Comparison of ENCODE assay signal across 20 mouse cellular contexts in the genomic region with DNA sequence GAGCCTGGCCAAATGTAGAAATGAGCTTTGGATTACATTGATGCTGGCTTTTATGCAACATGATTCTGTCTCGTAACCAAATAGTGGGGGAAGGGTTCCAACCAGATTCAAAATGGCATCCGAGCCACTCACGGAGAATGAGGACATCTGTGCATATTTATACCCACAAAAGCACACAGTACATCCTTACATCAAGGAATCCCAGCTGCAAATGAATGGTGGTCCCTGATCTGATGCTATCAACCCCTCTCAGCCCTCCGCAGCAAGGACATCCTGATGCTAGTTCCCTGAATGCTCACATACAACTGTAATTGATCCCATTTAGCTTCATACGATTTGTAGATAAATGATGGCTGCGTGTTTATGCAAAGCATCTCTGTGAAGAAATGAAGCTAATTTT.
DNase-seq lines count a peak whose midpoint lies in the region; ATAC-seq and TF ChIP-seq lines count a peak whose summit lies in the region.
"Had no signal": no experiment of that assay in that cellular context is flagged by ENCODE, and none has a peak within 500 bp of the region (broad histone marks: within the 10 kb centered on the region; RNA-seq: fewer than 3 reads in every experiment).

No protein-coding gene starts in this region.

- no peak overlapping the region for H3K9ac ChIP-seq in forebrain, embryonic 14.5 days (ENCODE audit: low read length)
- H3K9ac ChIP-seq in hindbrain, embryonic 14.5 days: no peak overlapping the region
- H3K9ac ChIP-seq in hindbrain, embryonic 12.5 days: no peak overlapping the region
- no peak overlapping the region for H3K9ac ChIP-seq in forebrain, postnatal 0 days
- H3K9ac ChIP-seq: embryonic facial prominence, embryonic 12.5 days; embryonic facial prominence, embryonic 15.5 days; intestine, embryonic 15.5 days had no signal

- H3K9me3 ChIP-seq in forebrain, embryonic 14.5 days (replicated peaks; ENCODE audit: control insufficient read depth, low read length): no peaks in the 10 kb centered on the region
- H3K9me3 ChIP-seq in forebrain, embryonic 10.5 days: no peaks in the 10 kb centered on the region
- H3K9me3 ChIP-seq in hindbrain, embryonic 14.5 days (ENCODE audit: control insufficient read depth, low read length): no peaks in the 10 kb centered on the region
- no peaks in the 10 kb centered on the region for H3K9me3 ChIP-seq in hindbrain, embryonic 12.5 days (replicated peaks)
- no peaks in the 10 kb centered on the region for H3K9me3 ChIP-seq in forebrain, postnatal 0 days (ENCODE audit: low read length)
- H3K9me3 ChIP-seq: embryonic facial prominence, embryonic 12.5 days; embryonic facial prominence, embryonic 15.5 days; intestine, embryonic 15.5 days had no signal

- no peaks in the 10 kb centered on the region for H3K36me3 ChIP-seq in forebrain, embryonic 14.5 days (ENCODE audit: control insufficient read depth, insufficient read depth, low read length)
- H3K36me3 ChIP-seq in forebrain, embryonic 10.5 days (replicated peaks): no peaks in the 10 kb centered on the region
- no peaks in the 10 kb centered on the region for H3K36me3 ChIP-seq in hindbrain, embryonic 14.5 days (replicated peaks; ENCODE audit: control insufficient read depth, insufficient read depth)
- no peaks in the 10 kb centered on the region for H3K36me3 ChIP-seq in hindbrain, embryonic 12.5 days
- no peaks in the 10 kb centered on the region for H3K36me3 ChIP-seq in forebrain, postnatal 0 days (ENCODE audit: insufficient read depth)
- H3K36me3 ChIP-seq: embryonic facial prominence, embryonic 12.5 days; embryonic facial prominence, embryonic 15.5 days; intestine, embryonic 15.5 days had no signal

- no peak for ATAC-seq in forebrain, embryonic 14.5 days
- ATAC-seq in hindbrain, embryonic 14.5 days (ENCODE audit: low FRiP score): no peak
- ATAC-seq in hindbrain, embryonic 12.5 days (ENCODE audit: low FRiP score): no peak
- ATAC-seq in forebrain, postnatal 0 days: peak; percentile 38; the same call in 1 of the 2 replicates
- ATAC-seq: CD4-positive, CD25-positive, alpha-beta regulatory T cell, adult 4 months; intestine, embryonic 15.5 days had no signal

- no peak overlapping the region for H3K4me3 ChIP-seq in forebrain, embryonic 14.5 days (ENCODE audit: low read depth, low read length)
- no peak overlapping the region for H3K4me3 ChIP-seq in forebrain, embryonic 10.5 days
- H3K4me3 ChIP-seq in hindbrain, embryonic 14.5 days (replicated peaks; ENCODE audit: low read length): no peak overlapping the region
- no peak overlapping the region for H3K4me3 ChIP-seq in hindbrain, embryonic 12.5 days
- no peak overlapping the region for H3K4me3 ChIP-seq in forebrain, postnatal 0 days (ENCODE audit: low read depth, low read length)
- H3K4me3 ChIP-seq: embryonic facial prominence, embryonic 12.5 days; embryonic facial prominence, embryonic 15.5 days; intestine, embryonic 15.5 days had no signal

- no peaks in the 10 kb centered on the region for H3K27me3 ChIP-seq in forebrain, embryonic 14.5 days (replicated peaks; ENCODE audit: control insufficient read depth, insufficient read depth, low read length)
- H3K27me3 ChIP-seq in forebrain, embryonic 10.5 days (ENCODE audit: poor library complexity, severe bottlenecking): no peaks in the 10 kb centered on the region
- H3K27me3 ChIP-seq in hindbrain, embryonic 14.5 days (ENCODE audit: control insufficient read depth, insufficient read depth, low read length): no peaks in the 10 kb centered on the region
- H3K27me3 ChIP-seq in hindbrain, embryonic 12.5 days: no peaks in the 10 kb centered on the region
- H3K27me3 ChIP-seq in forebrain, postnatal 0 days (ENCODE audit: insufficient read depth, low read length): no peaks in the 10 kb centered on the region
- H3K27me3 ChIP-seq: embryonic facial prominence, embryonic 12.5 days; embryonic facial prominence, embryonic 15.5 days; intestine, embryonic 15.5 days had no signal

- H3K4me2 ChIP-seq in forebrain, embryonic 14.5 days (ENCODE audit: low read length): no peak overlapping the region
- H3K4me2 ChIP-seq in hindbrain, embryonic 14.5 days (replicated peaks): no peak overlapping the region
- no peak overlapping the region for H3K4me2 ChIP-seq in hindbrain, embryonic 12.5 days (replicated peaks)
- H3K4me2 ChIP-seq in forebrain, postnatal 0 days (ENCODE audit: low read depth): no peak overlapping the region
- H3K4me2 ChIP-seq: embryonic facial prominence, embryonic 12.5 days; embryonic facial prominence, embryonic 15.5 days; heart, embryonic 11.5 days; intestine, embryonic 15.5 days had no signal

- no peak overlapping the region for H3K27ac ChIP-seq in forebrain, embryonic 14.5 days (ENCODE audit: low read depth, low read length)
- H3K27ac ChIP-seq in forebrain, embryonic 10.5 days: no peak overlapping the region
- peak overlapping the region; percentile 38; the same call in 1 of the 2 replicates for H3K27ac ChIP-seq in hindbrain, embryonic 14.5 days
- no peak overlapping the region for H3K27ac ChIP-seq in hindbrain, embryonic 12.5 days
- no peak overlapping the region for H3K27ac ChIP-seq in forebrain, postnatal 0 days (ENCODE audit: low read depth, low read length)
- H3K27ac ChIP-seq: embryonic facial prominence, embryonic 12.5 days; embryonic facial prominence, embryonic 15.5 days; intestine, embryonic 15.5 days had no signal

- peak; percentile 11 for DNase-seq in forebrain, embryonic 14.5 days (ENCODE audit: low spot score)
- no peak for DNase-seq in forebrain, embryonic 10.5 days (ENCODE audit: extremely low spot score, low spot score)
- no peak for DNase-seq in hindbrain, embryonic 14.5 days (ENCODE audit: low spot score)
- no peak for DNase-seq in forebrain, postnatal 0 days
- no peak for DNase-seq in gastrocnemius, postnatal 25 days
- DNase-seq: adrenal gland, adult 2 months; adrenal gland, postnatal 14 days; cerebellum, adult 18-20 months; cerebellum, adult 9-10 months; cerebellum, postnatal 25 days; gastrocnemius, postnatal 10 days; heart, adult 11 months; kidney, adult 11 months; kidney, adult 8-10 months had no signal

- H3K4me1 ChIP-seq in forebrain, embryonic 14.5 days (ENCODE audit: control insufficient read depth, insufficient read depth, low read length): no peaks in the 10 kb centered on the region; the same call in 1 of the 2 replicates
- H3K4me1 ChIP-seq in forebrain, embryonic 10.5 days: no peaks in the 10 kb centered on the region
- H3K4me1 ChIP-seq in hindbrain, embryonic 14.5 days (replicated peaks; ENCODE audit: control insufficient read depth, insufficient read depth, low read length): 0 out of 2 replicates have a peak, but pooled peaks cover 4% of the 10 kb centered on the region
- H3K4me1 ChIP-seq in hindbrain, embryonic 12.5 days: no peaks in the 10 kb centered on the region
- no peaks in the 10 kb centered on the region for H3K4me1 ChIP-seq in forebrain, postnatal 0 days (ENCODE audit: insufficient read depth)
- H3K4me1 ChIP-seq: embryonic facial prominence, embryonic 12.5 days; intestine, embryonic 15.5 days had no signal

- 83% methylated on average over 6 of the region's 6 CpGs for WGBS in forebrain, embryonic 14.5 days
- 92% methylated on average over 6 of the region's 6 CpGs for WGBS in forebrain, embryonic 10.5 days
- WGBS in hindbrain, embryonic 14.5 days: 74% methylated on average over 6 of the region's 6 CpGs
- 79% methylated on average over 6 of the region's 6 CpGs for WGBS in hindbrain, embryonic 12.5 days
- 68% methylated on average over 6 of the region's 6 CpGs for WGBS in forebrain, postnatal 0 days

- no peak for TF ChIP-seq CTCF in forebrain, postnatal 0 days (IDR thresholded peaks at IDR 0.05; ENCODE audit: low read depth)
